Mouse (Mus musculus) adipocyte (in vitro differentiated cells): ENCODE data around the gene Clic4.
"Not testable (repeated sequence)": the region's sequence is repeated elsewhere in the genome, so short reads cannot be mapped to it uniquely, and the experiment has no call there.

Source experiments
- DNase-seq: peaks from one replicate; pipeline ENCODE4 v3.0.0-alpha.2; 2016; ENCODE audit warnings: low spot score

Clic4 gene

DNA sequence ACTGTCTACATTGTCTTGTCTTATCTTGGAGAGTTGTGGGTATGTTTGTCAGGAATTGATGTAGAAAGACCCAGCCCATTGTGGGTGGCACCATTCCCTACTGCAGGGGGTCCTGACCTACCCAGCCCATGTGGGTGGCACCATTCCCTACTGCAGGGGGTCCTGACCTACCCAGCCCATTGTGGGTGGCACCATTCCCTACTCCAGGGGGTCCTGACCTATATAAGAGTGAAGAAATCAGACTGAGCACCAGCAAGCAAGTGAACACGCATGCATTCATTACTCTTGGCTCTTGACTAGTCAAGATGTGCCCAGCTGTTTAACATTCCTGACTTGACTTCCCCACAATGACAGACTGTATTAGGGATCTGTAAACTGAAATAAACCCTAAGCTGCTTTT lies 82.2 kb downstream of the Clic4 start:
- DNase-seq: no peak

DNA sequence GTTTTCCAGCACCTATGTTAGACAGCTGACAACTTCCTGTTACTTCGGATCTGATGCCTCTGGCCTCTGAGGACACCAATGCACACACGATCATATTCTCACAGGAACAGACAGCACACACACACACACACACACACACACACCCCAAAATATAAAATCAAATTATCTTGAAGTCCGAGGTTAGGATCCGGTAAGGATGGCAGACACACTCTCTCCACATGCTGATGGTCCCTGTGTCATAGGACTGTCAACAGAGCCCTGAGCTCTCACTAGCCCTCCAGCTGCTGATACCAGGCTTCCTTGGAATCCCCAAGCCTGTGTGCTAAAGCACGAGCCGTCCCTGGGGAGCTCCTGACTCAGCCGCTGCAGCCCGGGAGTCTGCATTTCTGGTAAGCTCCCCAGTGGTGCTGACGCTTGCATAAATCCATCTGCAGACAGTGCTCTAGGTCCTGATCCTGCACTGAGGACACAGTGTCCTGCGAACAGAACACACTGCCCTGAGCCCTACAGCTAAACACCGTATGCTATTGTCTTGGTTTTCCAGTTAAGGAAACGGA lies 83.1 kb downstream of the Clic4 start:
- DNase-seq: peak; percentile 66

- not testable (repeated sequence) for DNase-seq
Observed at GRCm38 (mm10) chr4:135184277-135184676, 88.3 kb downstream of the Clic4 start.

DNA sequence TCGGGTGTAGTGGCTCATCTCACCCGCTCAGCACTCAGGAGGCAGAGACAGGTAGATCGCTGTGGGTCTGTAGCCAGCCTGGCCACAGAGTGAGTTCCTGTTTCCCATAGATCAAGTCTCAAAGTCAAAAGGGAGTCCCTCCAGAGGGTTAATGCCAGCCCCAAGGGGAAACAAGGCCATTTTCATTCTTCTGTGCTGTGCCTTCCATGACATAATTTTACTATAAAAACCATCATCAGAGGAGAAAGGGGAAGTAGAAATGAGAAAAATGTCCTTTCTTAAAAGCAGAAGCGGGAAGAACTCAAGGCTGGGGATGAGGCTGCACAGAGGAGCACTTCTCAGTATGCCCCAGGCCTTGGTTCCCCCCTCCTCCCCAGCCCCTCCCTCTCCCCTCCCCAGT lies 90.8 kb downstream of the Clic4 start:
- DNase-seq: no peak

GRCm38 (mm10) chr4:135179077-135179481 lies 93.5 kb downstream of the Clic4 start:
- DNase-seq: no peak

DNA sequence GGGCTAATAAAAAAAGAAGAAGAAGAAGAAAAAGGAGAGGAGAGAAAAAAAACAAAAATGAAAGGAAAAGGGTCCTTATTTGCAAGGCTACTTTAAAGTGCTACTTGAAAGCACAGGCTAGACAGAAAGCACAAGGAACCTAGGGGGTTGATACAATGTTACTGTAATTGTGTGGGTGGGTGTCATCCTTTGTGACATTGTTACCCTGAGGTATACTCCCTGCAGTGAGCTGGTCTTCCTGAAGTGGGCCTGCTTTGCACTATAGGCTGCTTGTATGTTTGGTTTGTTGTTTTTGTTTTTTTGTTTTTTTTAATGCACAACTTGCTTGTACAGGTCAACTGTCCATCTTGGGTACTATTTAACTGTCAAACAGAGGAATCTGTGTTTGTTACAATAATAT lies 95.0 kb downstream of the Clic4 start:
- no peak for DNase-seq

DNA sequence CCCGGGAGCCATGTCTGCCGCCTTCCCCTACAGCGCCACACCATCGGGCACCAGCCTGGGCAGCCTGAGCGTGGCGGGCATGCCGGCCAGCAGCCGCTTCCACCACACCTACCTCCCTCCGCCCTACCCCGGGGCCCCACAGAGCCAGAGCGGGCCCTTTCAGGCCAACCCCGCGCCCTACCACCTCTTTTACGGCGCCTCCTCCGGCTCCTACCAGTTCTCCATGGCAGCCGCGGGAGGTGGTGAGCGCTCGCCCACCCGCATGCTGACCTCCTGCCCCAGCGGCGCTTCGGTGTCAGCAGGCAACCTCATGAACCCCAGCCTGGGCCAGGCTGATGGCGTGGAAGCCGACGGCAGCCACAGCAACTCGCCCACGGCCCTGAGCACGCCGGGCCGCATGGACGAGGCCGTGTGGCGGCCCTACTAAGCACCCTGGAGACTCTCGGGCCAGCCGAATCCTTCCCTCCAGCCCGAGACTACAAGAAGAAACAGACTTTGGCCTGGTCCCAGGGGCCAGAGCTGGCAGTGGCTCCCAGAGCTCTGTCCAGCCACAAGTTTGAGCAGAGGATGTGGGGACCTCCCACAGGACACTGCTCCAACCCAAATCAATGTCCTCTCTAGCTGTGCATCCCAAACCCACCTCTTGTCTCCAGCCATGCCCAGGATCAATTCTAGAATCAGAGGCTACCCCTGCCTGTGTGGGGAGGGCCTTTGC lies 97.1 kb downstream of the Clic4 start:
- DNase-seq: no peak

DNA sequence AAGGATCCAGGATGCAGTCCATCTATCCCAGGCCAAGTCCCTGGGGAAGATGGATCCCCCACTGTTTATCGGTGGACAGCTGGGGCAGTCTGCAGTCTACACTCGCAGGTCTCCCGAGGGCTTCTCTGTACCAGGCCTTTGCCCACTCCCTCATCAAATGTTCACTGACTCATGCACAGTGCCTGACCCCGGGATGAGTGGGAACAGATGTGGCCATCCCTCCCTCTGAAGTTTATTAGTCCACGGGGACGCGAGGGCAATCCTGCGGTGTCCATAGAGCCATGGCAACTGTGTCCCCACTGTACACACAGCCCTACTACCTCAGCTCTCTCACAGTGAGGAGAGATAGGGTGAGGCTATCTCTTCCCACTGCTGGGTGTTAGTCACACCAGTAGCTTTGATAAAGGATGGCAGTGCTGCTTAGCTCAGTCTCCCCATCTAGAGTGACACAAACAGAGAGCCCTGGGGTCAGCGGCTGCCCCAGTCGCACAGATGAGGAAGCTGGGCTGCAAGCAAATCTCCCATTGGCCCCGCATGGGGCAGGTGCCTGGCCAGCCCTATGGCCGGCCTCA lies 101.2 kb downstream of the Clic4 start:
- no peak for DNase-seq

GRCm38 (mm10) chr4:135169501-135169900 lies 103.1 kb downstream of the Clic4 start:
- no peak for DNase-seq

DNA sequence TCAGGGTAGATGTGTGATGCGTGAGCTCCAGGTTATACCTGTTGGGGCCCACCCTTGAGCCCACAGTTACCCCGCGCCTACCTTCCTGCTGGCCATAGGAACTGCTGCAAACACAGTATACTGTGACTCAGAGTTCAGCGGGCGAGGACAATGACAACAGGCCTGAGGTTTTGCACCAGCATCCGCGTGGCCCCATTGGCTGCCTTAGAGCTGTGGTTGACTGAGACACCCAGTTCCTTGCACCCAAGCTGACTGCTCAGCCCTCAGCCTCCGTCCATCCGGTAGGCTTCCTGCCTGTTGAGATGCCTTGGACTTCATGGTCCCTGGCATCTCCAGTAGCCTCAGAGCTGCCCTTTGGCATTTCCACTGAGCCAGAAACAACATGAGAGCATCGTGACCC lies 103.5 kb downstream of the Clic4 start:
- no peak for DNase-seq

DNA sequence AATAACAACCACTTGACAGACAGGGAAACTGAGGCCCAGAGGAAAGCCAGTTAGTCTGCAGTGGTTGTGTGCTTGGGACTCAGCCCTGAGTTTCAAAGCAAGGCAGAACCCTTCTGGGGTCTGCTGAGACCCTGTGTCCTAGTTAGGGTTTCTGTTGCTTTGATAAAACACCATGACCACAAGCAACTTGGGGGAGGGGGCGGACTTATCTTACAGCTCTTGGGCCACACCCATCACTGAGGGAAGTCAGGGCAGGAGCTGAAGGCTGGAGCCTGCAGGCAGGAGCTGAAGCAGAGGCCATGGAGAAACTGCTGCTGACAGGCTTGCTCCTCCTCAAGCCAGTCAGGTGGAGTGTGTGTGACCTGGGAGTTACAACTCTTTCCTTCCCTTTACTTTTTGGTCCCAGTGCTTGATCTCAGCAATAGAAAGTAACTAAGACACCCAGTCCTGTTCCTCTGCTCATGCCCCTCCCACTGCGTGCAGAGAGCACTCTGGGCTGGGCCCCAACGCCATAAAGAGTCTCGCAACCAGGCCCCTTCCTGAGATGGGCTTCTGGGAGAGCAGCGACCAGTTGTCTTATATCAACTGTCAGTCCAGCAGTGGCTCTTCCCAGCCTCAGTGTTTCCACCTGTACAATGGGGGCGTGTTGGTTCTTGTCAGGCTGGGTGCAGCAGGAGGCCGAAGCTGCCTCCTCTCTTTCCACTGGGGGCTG lies 104.6 kb downstream of the Clic4 start:
- DNase-seq: no peak

DNA sequence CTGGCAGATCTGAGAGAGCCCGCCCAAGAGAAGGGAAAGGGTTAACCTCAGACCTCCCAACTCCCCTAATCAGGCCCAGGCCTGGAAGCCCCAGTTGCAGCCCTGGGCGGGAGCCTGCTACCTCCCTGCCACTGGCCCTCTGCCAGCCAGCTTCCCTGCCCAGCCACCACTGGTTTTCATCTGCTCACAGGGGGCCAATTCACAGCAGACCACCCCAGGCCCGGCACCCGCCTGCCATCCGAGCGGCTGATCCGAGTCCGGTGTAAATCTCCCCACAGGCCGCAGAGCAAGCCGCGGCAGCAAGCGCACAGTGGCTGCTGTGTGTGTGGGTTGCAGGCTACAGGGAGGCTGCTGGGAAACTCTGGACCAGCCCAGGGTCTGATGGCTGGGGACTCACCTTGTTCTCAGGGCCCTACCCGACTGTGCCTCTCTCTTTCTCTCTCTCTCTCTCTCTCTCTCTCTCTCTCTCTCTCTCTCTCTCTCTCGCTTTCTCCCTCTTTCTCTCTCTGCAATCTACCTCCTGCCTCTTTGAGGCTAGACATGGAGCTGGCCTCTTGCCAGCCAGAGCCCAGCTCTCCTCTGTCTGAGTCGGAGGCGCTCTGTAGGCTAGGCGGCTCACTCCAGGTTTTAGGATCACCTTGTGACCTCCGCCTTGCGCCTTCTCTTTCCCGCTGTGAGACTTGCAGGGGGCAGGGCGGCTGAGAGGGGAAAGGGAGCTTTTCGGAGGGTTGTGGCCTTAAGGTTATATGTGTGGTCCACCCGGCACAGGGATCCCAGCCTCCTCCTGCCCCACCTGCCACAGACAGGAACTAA lies 106.0 kb downstream of the Clic4 start:
- DNase-seq: no peak

- DNase-seq: no peak
Observed at GRCm38 (mm10) chr4:135165761-135166160, 106.9 kb downstream of the Clic4 start.
